Mouse (Mus musculus) spleen, adult 2 months (tissue): ENCODE results near the gene Olfml2b. TPM values are rescaled to one million over a fixed set of nuclear protein-coding genes. Genes with fewer than 3 reads are reported as not detected.

Source experiments
- DNase-seq, 2 experiments: peaks; one replicate each; pipeline versions ENCODE4 v3.0.0 to v3.0.0-alpha.2; 2012 to 2021; ENCODE audit warnings: low spot score in 2 of 2, low read depth in 1 of 2
- H3K27ac ChIP-seq: fragments of 200-500 bp; 2 replicates; pipeline ENCODE4 v1.5.1; 2012; ENCODE audit warnings: low read length, inconsistent platforms; ENCODE audit not compliant: insufficient read depth
- H3K27me3 ChIP-seq: fragments of 200-500 bp; 2 replicates; pipeline ENCODE4 v1.6.1; 2012; ENCODE audit warnings: mild to moderate bottlenecking, moderate library complexity, low read length, inconsistent platforms; ENCODE audit not compliant: control insufficient read depth, insufficient read depth
- H3K36me3 ChIP-seq: fragments of 200-500 bp; 2 replicates; pipeline ENCODE4 v1.6.1; 2012; ENCODE audit warnings: mild to moderate bottlenecking, low read length, inconsistent platforms; ENCODE audit not compliant: control insufficient read depth, insufficient read depth
- H3K4me1 ChIP-seq: fragments of 200-500 bp; 2 replicates; pipeline ENCODE4 v1.6.1; 2011; ENCODE audit warnings: inconsistent platforms; ENCODE audit not compliant: control insufficient read depth, insufficient read depth, insufficient read length
- H3K4me3 ChIP-seq: fragments of 200-500 bp; 2 replicates; pipeline ENCODE4 v1.5.1; 2011; ENCODE audit warnings: mild to moderate bottlenecking, inconsistent platforms; ENCODE audit not compliant: insufficient read depth, insufficient read length; ENCODE audit errors: extremely low read depth
- CTCF ChIP-seq: fragments of 200-500 bp; IDR thresholded peaks from 2 replicates; pipeline ENCODE4 v1.5.1; 2011; ENCODE audit warnings: mild to moderate bottlenecking, inconsistent platforms; ENCODE audit not compliant: insufficient read depth, insufficient read length, insufficient replicate concordance; ENCODE audit errors: extremely low read depth
- POLR2A ChIP-seq: fragments of 200-500 bp; IDR thresholded peaks from 2 replicates; pipeline ENCODE4 v1.6.1; 2011; ENCODE audit warnings: low read depth, low read length, inconsistent platforms
- WGBS: fragments of 180-500 bp; shearing (Covaris S2); methylation state at CpG from one replicate; pipeline ENCODE4 v1.1.7; 2018; 5-methylcytosine and 5-hydroxymethylcytosine counted together
- polyA plus RNA-seq: library from polyadenylated mRNA; depleted of rRNA; stranded (reverse); fragments of >200 nt; gene quantifications from 2 replicates; pipeline ENCODE4 v1.2.3, GENCODE M21; 2012

Gene Olfml2b
- polyA plus RNA-seq, 1 experiment = 4.0 TPM

DNA sequence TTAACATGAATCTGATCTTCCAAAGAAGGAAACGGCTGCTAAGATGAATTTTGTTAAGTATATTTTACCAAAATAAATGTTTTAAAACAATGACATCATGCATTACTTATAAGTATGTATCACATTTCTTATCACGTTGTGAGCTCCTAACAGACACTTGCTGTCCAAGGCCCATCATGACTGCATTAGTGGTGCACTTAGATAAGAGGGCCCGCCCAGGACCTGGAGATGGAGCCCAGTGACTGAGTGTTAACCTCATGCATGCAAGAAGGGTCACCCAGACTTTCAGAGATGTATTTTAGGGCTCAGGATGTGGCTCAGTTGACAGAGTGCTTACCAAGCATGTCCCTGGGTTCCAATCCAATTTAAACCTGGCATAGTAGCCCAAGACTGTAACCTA lies 34.0 kb upstream of the Olfml2b start:
- H3K4me3 ChIP-seq = no peak overlapping the region
- H3K4me1 ChIP-seq = no peaks in the 10 kb centered on the region
- H3K27ac ChIP-seq = no peak overlapping the region
- DNase-seq = no peak
- H3K36me3 ChIP-seq = no peaks in the 10 kb centered on the region
- TF ChIP-seq POLR2A (no peak), CTCF (no peak)
- no peaks in the 10 kb centered on the region for H3K27me3 ChIP-seq
- WGBS = 81% methylated on average over 3 of the region's 3 CpGs

DNA sequence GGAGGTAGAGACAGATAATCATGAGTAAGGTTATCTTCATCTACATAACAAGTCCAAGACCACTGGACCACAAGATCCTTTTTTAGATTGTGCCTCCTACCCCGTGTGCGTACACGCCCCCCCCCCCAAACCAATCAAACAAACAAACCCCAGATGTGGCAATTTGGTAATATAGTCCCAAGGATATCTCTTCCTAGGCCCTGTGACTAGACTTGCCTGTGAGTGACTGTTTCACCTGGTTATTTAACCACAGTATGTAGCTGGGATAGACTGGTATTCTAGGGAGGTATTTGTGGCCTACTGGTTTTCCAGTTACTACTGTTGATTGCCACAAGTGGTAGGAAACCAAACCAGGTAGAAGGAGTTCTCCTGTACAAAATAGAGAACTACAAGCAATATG lies 33.6 kb upstream of the Olfml2b start:
- Histone ChIP-seq H3K27me3 (no peaks in the 10 kb centered on the region), H3K4me3 (no peak overlapping the region), H3K4me1 (no peaks in the 10 kb centered on the region), H3K36me3 (no peaks in the 10 kb centered on the region), H3K27ac (no peak overlapping the region)
- DNase-seq = no peak
- WGBS = 63% methylated on average over 3 of the region's 3 CpGs
- TF ChIP-seq POLR2A (no peak), CTCF (no peak)

DNA sequence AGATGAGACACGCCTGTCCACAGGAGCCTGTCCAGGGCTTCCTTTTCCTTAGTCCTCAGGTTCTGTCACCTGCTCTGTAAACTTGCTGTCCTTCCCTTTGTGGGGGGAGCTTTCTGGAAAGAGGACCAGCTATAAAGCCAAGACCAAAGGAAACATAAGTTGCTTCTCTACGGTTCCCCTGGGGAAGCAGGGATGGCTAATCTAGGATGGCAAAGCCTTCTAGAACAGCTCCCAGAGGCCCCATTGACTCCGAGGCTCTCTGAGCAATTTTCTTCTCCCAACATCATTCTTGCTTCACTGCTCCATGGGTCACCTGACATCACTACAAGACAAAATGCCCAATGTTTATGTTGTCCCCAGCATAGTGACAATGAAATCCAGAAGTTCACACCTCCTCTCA lies 32.7 kb upstream of the Olfml2b start:
- Histone ChIP-seq H3K4me3 (no peak overlapping the region), H3K4me1 (no peaks in the 10 kb centered on the region), H3K36me3 (no peaks in the 10 kb centered on the region), H3K27me3 (no peaks in the 10 kb centered on the region), H3K27ac (no peak overlapping the region)
- TF ChIP-seq POLR2A (no peak), CTCF (no peak)
- no peak for DNase-seq
- 93% methylated on average over 3 of the region's 3 CpGs for WGBS

DNA sequence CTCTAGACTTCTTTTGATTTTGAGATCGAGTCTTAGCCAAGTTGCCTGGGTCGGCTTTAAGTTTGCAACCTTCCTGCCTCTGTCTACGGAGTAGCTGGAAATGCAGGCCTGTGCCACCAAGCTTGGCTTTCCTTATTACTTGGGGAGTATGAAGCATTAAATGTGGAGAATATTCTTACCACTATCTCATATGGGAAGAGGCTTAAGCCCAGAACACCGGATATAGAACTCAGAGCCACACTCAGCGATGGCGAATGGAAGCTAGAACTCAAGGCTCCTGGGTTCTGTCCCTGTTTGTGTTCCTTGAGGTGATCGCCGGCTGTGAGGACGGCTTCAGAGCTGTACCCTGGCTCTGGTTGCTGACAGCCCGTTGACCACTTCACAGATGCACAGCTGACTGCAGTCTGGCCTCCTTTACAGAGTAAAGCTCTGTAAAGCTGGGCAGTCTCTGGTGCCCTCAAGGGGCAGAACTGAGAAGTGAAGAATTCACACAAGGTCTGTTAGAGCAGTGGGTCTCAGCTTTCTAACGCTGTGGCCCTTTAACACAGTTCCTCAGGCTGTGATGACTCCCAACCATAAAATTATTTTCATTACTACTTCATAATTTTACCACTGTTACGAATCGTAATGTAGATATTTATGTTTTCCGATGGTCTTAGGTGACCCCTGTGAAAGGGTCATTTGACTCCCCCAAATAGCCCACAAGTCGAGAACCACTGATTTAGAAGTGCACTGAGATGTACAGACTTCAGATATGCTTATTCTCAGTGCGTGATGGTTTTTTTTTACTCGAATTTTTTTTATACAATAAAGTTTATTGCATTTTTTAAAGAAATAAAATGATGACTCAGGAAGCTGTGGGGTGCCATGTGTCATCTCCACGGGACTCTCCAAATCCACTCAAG lies 31.1 kb upstream of the Olfml2b start:
- Histone ChIP-seq H3K27me3 (no peaks in the 10 kb centered on the region), H3K36me3 (no peaks in the 10 kb centered on the region), H3K4me1 (no peaks in the 10 kb centered on the region), H3K27ac (no peak overlapping the region), H3K4me3 (no peak overlapping the region)
- WGBS = 62% methylated on average over 18 of the region's 18 CpGs
- peak; percentile 47; the same call in 1 of the 2 replicates for TF ChIP-seq CTCF
- TF ChIP-seq POLR2A = no peak
- peak in 1 of 2 experiments; percentile 13 for DNase-seq

DNA sequence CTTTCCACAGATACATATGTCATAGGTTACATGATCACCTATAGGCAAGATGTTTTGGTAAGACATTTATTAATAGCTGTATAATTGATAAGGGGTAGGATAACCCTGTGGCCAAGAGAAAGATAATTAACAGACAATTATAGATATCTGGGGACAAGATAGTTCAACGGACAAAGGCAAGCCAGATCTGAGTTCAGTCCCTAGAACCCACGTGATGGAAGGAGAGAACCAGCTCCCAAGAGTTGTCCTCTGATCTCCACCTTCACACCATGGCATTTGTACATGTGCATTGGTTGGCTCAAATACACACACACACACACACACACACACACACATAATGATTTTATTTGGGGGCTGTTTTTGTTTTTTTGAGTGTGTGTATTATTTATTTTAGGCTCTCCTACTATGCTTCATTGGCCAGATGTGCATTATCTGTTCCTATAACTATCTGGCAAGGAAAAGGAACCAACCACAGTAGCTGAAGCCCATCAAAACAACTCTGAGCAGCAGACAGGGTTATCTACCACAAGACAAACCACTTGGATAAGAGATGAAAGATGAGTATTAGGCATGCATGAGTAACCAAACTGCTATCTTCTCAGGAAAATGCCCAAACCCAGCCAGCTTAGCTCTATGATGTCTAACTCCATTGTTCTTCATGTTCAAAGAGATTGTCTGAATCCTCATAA lies 24.5 kb upstream of the Olfml2b start:
- Histone ChIP-seq H3K4me3 (no peak overlapping the region), H3K27me3 (no peaks in the 10 kb centered on the region), H3K27ac (no peak overlapping the region), H3K36me3 (no peaks in the 10 kb centered on the region), H3K4me1 (no peaks in the 10 kb centered on the region)
- no peak for DNase-seq
- 78% methylated on average over 2 of the region's 2 CpGs for WGBS
- no peak for TF ChIP-seq POLR2A
- no peak for TF ChIP-seq CTCF

DNA sequence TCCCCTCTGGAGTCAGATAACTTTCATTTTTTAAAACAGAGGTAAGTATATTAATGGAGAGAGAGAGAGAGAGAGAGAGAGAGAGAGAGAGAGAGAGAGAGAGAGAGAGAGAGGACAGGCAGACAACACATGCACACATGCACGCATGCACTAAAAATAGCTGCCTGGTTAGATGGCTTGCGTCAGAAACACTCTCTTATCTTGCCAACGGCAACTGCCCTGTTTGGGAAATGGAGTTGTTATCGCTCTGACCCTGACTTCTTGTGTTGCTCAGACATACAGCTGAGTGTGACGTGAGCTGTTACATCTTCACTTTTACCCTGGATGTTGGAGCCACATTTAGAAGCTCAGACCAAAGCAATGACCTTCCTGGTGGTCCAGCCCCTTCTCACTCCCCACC lies 21.4 kb upstream of the Olfml2b start:
- no peak for TF ChIP-seq POLR2A
- no peak for TF ChIP-seq CTCF
- Histone ChIP-seq H3K27me3 (no peaks in the 10 kb centered on the region), H3K27ac (no peak overlapping the region), H3K4me3 (no peak overlapping the region), H3K36me3 (no peaks in the 10 kb centered on the region), H3K4me1 (no peaks in the 10 kb centered on the region)
- WGBS = 8% methylated on average over 5 of the region's 5 CpGs
- no peak for DNase-seq
